ENCODE assay signal across 8 mouse cellular contexts in the genomic region with DNA sequence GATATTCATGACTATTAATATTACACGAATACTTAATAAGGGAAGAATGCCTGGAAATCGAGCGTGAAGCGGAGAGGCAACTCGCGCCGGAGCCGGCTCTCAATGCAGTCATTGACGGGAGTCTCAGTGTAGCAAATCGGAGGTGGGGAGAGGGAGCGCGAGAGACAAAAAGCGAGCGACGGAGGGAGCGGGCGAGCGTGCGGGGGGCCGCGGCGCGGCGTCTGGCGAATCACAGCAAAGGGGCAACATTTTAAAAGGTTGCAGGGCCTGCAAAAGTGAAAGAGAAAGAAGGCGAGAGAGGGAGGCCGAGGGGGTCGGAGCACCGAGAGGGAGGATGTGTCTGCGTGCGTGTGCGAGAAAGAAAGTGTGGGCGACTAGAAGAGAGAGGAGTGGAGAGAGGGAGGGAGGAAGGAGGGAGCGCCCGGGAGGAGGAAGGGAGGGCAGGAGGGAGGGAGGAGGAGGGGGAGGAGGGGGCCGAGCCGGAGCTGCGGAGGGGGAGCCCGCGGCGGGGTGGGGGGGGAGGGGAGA. TPM values are rescaled to one million over a fixed set of nuclear protein-coding genes. Genes with fewer than 3 reads are reported as not detected.
DNase-seq lines count a peak whose midpoint lies in the region; ATAC-seq and TF ChIP-seq lines count a peak whose summit lies in the region.

No protein-coding gene starts in this region.

- peaks cover 31% of the 10 kb centered on the region for H3K4me1 ChIP-seq in forebrain, embryonic 16.5 days (replicated peaks; ENCODE audit: control insufficient read depth, insufficient read depth, low read length)
- no peaks in the 10 kb centered on the region; the same call in 1 of the 2 replicates for H3K4me1 ChIP-seq in intestine, postnatal 0 days (replicated peaks; ENCODE audit: control insufficient read depth, insufficient read depth, low read length)

- ATAC-seq in forebrain, embryonic 16.5 days, result peak; percentile 60; the same call in 1 of the 2 replicates
- ATAC-seq in intestine, postnatal 0 days, result no peak
- ATAC-seq in megakaryocyte progenitor cell, adult 5-6 weeks (replicated peaks; ENCODE audit: poor library complexity), result peak; percentile 10; the same call in 1 of the 2 replicates

- H3K36me3 ChIP-seq in forebrain, embryonic 16.5 days (ENCODE audit: control insufficient read depth, insufficient read depth), result no peaks in the 10 kb centered on the region
- no peaks in the 10 kb centered on the region for H3K36me3 ChIP-seq in intestine, postnatal 0 days (ENCODE audit: control insufficient read depth, insufficient read depth)

- no peak overlapping the region for H3K27ac ChIP-seq in layer of hippocampus, adult 2 months
- H3K27ac ChIP-seq in forebrain, embryonic 16.5 days (ENCODE audit: low read length), result no peak overlapping the region
- H3K27ac ChIP-seq in intestine, postnatal 0 days (ENCODE audit: low read depth, low read length), result no peak overlapping the region

- peaks cover 51% of the 10 kb centered on the region for H3K27me3 ChIP-seq in forebrain, embryonic 16.5 days (replicated peaks; ENCODE audit: control insufficient read depth, insufficient read depth, low read length)
- H3K27me3 ChIP-seq in intestine, postnatal 0 days (replicated peaks; ENCODE audit: control insufficient read depth, insufficient read depth, low read length), result peaks cover 90% of the 10 kb centered on the region

- H3K4me2 ChIP-seq in forebrain, embryonic 16.5 days (ENCODE audit: low read length), result peak overlapping the region; percentile 56
- peak overlapping the region; percentile 75 for H3K4me2 ChIP-seq in intestine, postnatal 0 days (replicated peaks; ENCODE audit: low read depth)

- no peak overlapping the region for H3K9ac ChIP-seq in forebrain, embryonic 16.5 days (replicated peaks; ENCODE audit: low read depth, low read length)
- H3K9ac ChIP-seq in intestine, postnatal 0 days (ENCODE audit: low read depth, low read length), result no peak overlapping the region

- peak overlapping the region; percentile 45 for H3K4me3 ChIP-seq in layer of hippocampus, adult 2 months
- H3K4me3 ChIP-seq in forebrain, embryonic 16.5 days (replicated peaks; ENCODE audit: low read length), result peak overlapping the region; percentile 39
- peak overlapping the region; percentile 58 for H3K4me3 ChIP-seq in intestine, postnatal 0 days (ENCODE audit: low read depth, low read length)

- no peaks in the 10 kb centered on the region for H3K9me3 ChIP-seq in forebrain, embryonic 16.5 days (ENCODE audit: control insufficient read depth, low read length)
- H3K9me3 ChIP-seq in intestine, postnatal 0 days (ENCODE audit: control insufficient read depth), result no peaks in the 10 kb centered on the region

- no peak for TF ChIP-seq CTCF in layer of hippocampus, adult 2 months (conservative IDR thresholded peaks at IDR 0.05)
- TF ChIP-seq CTCF in intestine, postnatal 0 days (IDR thresholded peaks at IDR 0.05; ENCODE audit: low read depth), result no peak

- DNase-seq in layer of hippocampus, adult 2 months (ENCODE audit: low spot score in 2 of 2), result no peak
- DNase-seq in layer of hippocampus, adult 9-10 months (ENCODE audit: low spot score), result no peak
- DNase-seq in T-cell, adult 2 months (ENCODE audit: low spot score), result peak; percentile 37
- DNase-seq in thymus, postnatal 14 days, result peak; percentile 40
- no peak for DNase-seq in right cerebral cortex, adult 18-20 months

- WGBS in forebrain, embryonic 16.5 days, result under 1% methylated on average over 34 of the region's 41 CpGs
- under 1% methylated on average over 35 of the region's 41 CpGs for WGBS in intestine, postnatal 0 days

RNA-seq across cellular contexts. Expression of a gene that starts 7.5 kb away (rescaled TPM):
- total RNA-seq in layer of hippocampus, adult 2 months (2021), result under 1 TPM; 0.23 to 0.47 TPM
- polyA plus RNA-seq in forebrain, embryonic 16.5 days (2015; fragmentation: Nextera tagmentation; extraction: Ambion mirVana), result 0.41 and 0.55 TPM in 2 replicates
- polyA plus RNA-seq in intestine, postnatal 0 days (2015; fragmentation: Nextera tagmentation; extraction: Ambion mirVana), result 0.04 and 0.07 TPM in 2 replicates
- total RNA-seq in megakaryocyte progenitor cell, adult 5-6 weeks (2015), result 0.07 and 0.22 TPM in 2 replicates
- not detected in 2 replicates for total RNA-seq in megakaryocyte progenitor cell, adult 5-6 weeks (2017)

Comparison
In these comparisons a context has a peak if more than half of its experiments do, and no peak if none do; other contexts are left out.
1. DNase-seq: peak in T-cell, adult 2 months (single experiment) and thymus, postnatal 14 days (single experiment); none in layer of hippocampus, adult 2 months (0 of 2), layer of hippocampus, adult 9-10 months (single experiment) and right cerebral cortex, adult 18-20 months (single experiment).
2. Peak in every context shown above with its lines, with median percentiles within 50 percentile points of each other: H3K4me3 ChIP-seq.